ENCODE assay signal across 14 mouse cellular contexts in the genomic region with DNA sequence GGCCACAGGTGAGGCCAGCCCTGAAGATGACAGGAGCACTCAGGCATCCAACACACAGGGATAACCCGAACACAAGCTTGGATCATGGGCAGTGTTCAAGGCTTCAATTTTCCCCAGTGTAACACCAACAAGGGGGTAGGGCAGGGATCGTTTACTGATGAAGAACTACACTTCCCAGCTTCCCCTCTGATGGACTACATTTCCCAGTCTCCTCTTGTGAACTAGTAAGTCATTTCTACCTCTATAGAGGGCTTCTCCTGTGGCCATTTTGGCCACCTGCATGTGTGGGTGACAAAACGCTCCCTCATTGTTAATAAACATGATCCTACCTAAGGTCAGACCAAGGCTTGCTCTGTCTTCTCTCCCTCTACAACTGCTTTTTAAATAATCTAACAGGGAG. TPM values are rescaled to one million over a fixed set of nuclear protein-coding genes. Genes with fewer than 3 reads are reported as not detected.
DNase-seq lines count a peak whose midpoint lies in the region; ATAC-seq and TF ChIP-seq lines count a peak whose summit lies in the region.
"Had no signal": no experiment of that assay in that cellular context is flagged by ENCODE, and none has a peak within 500 bp of the region (broad histone marks: within the 10 kb centered on the region; RNA-seq: fewer than 3 reads in every experiment).

No protein-coding gene starts in this region.

- H3K79me2 ChIP-seq in liver, adult 2 months (ENCODE audit: control insufficient read depth, insufficient read depth, low read length), result no peaks in the 10 kb centered on the region
- peaks cover 7% of the 10 kb centered on the region for H3K79me2 ChIP-seq in CH12.LX (replicated peaks; ENCODE audit: control insufficient read depth, extremely low read depth, insufficient read depth, poor library complexity, severe bottlenecking)

- no peak for TF ChIP-seq RAD21 in CH12.LX (IDR thresholded peaks at IDR 0.05; ENCODE audit: low read depth, low read length)

- ATAC-seq in liver, embryonic 12.5 days, result no peak
- ATAC-seq in G1E (ENCODE audit: extremely low read depth, insufficient number of reproducible peaks, low FRiP score, poor library complexity, severe bottlenecking), result peak; percentile 30; the same call in 1 of the 2 replicates
- peak; percentile 18; the same call in 1 of the 2 replicates for ATAC-seq in granulocyte monocyte progenitor cell, adult 5-6 weeks (replicated peaks; ENCODE audit: poor library complexity, severe bottlenecking)
- ATAC-seq: intestine, embryonic 15.5 days had no signal

- in situ Hi-C loops in CH12.LX (cut with MboI; ENCODE audit: low pct_ligation_motif_present, low pct_unique_long_range_greater_than_20kb, low sequenced_read_pairs), result no loop called here

- TF ChIP-seq EP300 in CH12.LX (IDR thresholded peaks at IDR 0.05; ENCODE audit: low read length), result no peak

- dilution Hi-C loops in CH12.LX (cut with MboI; ENCODE audit: extremely low pct_ligation_motif_present, extremely low pct_unique_long_range_greater_than_20kb, low sequenced_read_pairs), result no loop called here

- peaks cover 11% of the 10 kb centered on the region for H3K4me1 ChIP-seq in liver, adult 2 months (ENCODE audit: control insufficient read depth, insufficient read depth, low read length)
- peaks cover 44% of the 10 kb centered on the region for H3K4me1 ChIP-seq in liver, embryonic 12.5 days
- peaks cover 3 to 48% of the 10 kb centered on the region in 2 experiments for H3K4me1 ChIP-seq in CH12.LX (ENCODE audit: control insufficient read depth in 1 of 2, insufficient read depth in 2 of 2)
- H3K4me1 ChIP-seq in G1E (ENCODE audit: insufficient read depth, low read depth, low read length), result peaks cover 38% of the 10 kb centered on the region

- H3K27ac ChIP-seq in liver, adult 2 months (replicated peaks; ENCODE audit: insufficient read depth, low read depth, low read length), result no peak overlapping the region
- H3K27ac ChIP-seq in liver, embryonic 12.5 days, result no peak overlapping the region
- H3K27ac ChIP-seq in CH12.LX (ENCODE audit: insufficient read depth, low read depth), result no peak overlapping the region
- H3K27ac ChIP-seq: heart, embryonic 13.5 days; intestine, embryonic 15.5 days; layer of hippocampus, adult 2 months; neural tube, embryonic 12.5 days had no signal

- intact Hi-C loops in left cerebral cortex, postnatal 36 days (cut with DNase I), result no loop called here
- intact Hi-C loops in gastrocnemius, postnatal 36 days (cut with DNase I), result no loop called here

- H3K9ac ChIP-seq in liver, adult 2 months (ENCODE audit: low read depth, low read length), result no peak overlapping the region
- no peak overlapping the region for H3K9ac ChIP-seq in liver, embryonic 12.5 days
- H3K9ac ChIP-seq in CH12.LX (ENCODE audit: insufficient read depth, low read depth), result no peak overlapping the region
- H3K9ac ChIP-seq: heart, embryonic 13.5 days; intestine, embryonic 15.5 days; neural tube, embryonic 12.5 days had no signal

- H3K4me2 ChIP-seq in liver, embryonic 12.5 days, result no peak overlapping the region
- no peak overlapping the region for H3K4me2 ChIP-seq in CH12.LX (ENCODE audit: insufficient read depth, low read depth, poor library complexity, severe bottlenecking)
- H3K4me2 ChIP-seq: heart, embryonic 13.5 days; intestine, embryonic 15.5 days; neural tube, embryonic 12.5 days had no signal

- no peak overlapping the region for H3K4me3 ChIP-seq in liver, adult 2 months (ENCODE audit: insufficient read depth, low read depth, low read length)
- H3K4me3 ChIP-seq in liver, embryonic 12.5 days, result no peak overlapping the region
- no peak overlapping the region for H3K4me3 ChIP-seq in CH12.LX (replicated peaks in 1 of 3; ENCODE audit: low read depth in 2 of 3, low read length in 2 of 3, poor library complexity in 1 of 3)
- no peak overlapping the region for H3K4me3 ChIP-seq in G1E (ENCODE audit: low read depth, low read length)
- H3K4me3 ChIP-seq: heart, embryonic 13.5 days; intestine, embryonic 15.5 days; layer of hippocampus, adult 2 months; neural tube, embryonic 12.5 days had no signal

- no peaks in the 10 kb centered on the region for H3K9me3 ChIP-seq in liver, embryonic 12.5 days (replicated peaks)
- H3K9me3 ChIP-seq in CH12.LX (replicated peaks; ENCODE audit: low read length) (no peaks in the 10 kb centered on the region), G1E (replicated peaks) (no peaks in the 10 kb centered on the region)
- H3K9me3 ChIP-seq: heart, embryonic 13.5 days; intestine, embryonic 15.5 days; neural tube, embryonic 12.5 days had no signal

- no peak for TF ChIP-seq CTCF in liver, adult 2 months (IDR thresholded peaks at IDR 0.05; ENCODE audit: low read depth, low read length)
- no peak for TF ChIP-seq CTCF in CH12.LX (conservative IDR thresholded peaks at IDR 0.05 in 1 of 2, IDR thresholded peaks at IDR 0.05 in 1 of 2; ENCODE audit: low read depth in 2 of 2, low read length in 2 of 2)
- no peak for TF ChIP-seq CTCF in G1E (IDR thresholded peaks at IDR 0.05; ENCODE audit: low read depth, low read length)

- H3K36me3 ChIP-seq in liver, adult 2 months (ENCODE audit: control insufficient read depth, insufficient read depth, low read length), result peaks cover 4% of the 10 kb centered on the region; the same call in 1 of the 2 replicates
- peaks cover 7% of the 10 kb centered on the region; the same call in 1 of the 2 replicates for H3K36me3 ChIP-seq in liver, embryonic 12.5 days
- peaks cover 0 to 15% of the 10 kb centered on the region in 2 experiments for H3K36me3 ChIP-seq in CH12.LX (replicated peaks in 1 of 2; ENCODE audit: control insufficient read depth in 1 of 2, insufficient read depth in 1 of 2, low read length in 1 of 2)
- H3K36me3 ChIP-seq in G1E (replicated peaks), result peaks cover 22% of the 10 kb centered on the region
- H3K36me3 ChIP-seq: heart, embryonic 13.5 days; intestine, embryonic 15.5 days; neural tube, embryonic 12.5 days had no signal

- TF ChIP-seq POLR2A in liver, adult 2 months (IDR thresholded peaks at IDR 0.05; ENCODE audit: extremely low read depth, insufficient read depth, low read length), result no peak
- TF ChIP-seq POLR2A in CH12.LX (IDR thresholded peaks at IDR 0.05; ENCODE audit: low read depth, low read length), result no peak

- peak; percentile 53 for DNase-seq in liver, adult 2 months (ENCODE audit: extremely low read depth, low read depth, low spot score)
- DNase-seq in CH12.LX (ENCODE audit: extremely low read depth) (peak; percentile 61), G1E (ENCODE audit: low spot score) (peak; percentile 58)
- DNase-seq in left cerebral cortex, postnatal 36 days (ENCODE audit: low spot score in 2 of 2), result no peak
- no peak for DNase-seq in c-Kit-positive CD71-positive TER-119-positive erythroid progenitor cells, embryonic 14.5 days (ENCODE audit: low spot score)
- no peak for DNase-seq in gastrocnemius, postnatal 36 days
- DNase-seq: lung, postnatal 4 days; thymus, adult 18-20 months had no signal

- WGBS in liver, adult 2 months, result 37% methylated on average over 3 of the region's 3 CpGs
- WGBS in liver, embryonic 12.5 days (ENCODE audit: insufficient replicate concordance), result 43% methylated on average over 3 of the region's 3 CpGs

- H3K27me3 ChIP-seq in liver, adult 2 months (ENCODE audit: control insufficient read depth, insufficient read depth, low read length), result no peaks in the 10 kb centered on the region
- H3K27me3 ChIP-seq in liver, embryonic 12.5 days (replicated peaks), result no peaks in the 10 kb centered on the region
- H3K27me3 ChIP-seq in CH12.LX (replicated peaks), result no peaks in the 10 kb centered on the region
- no peaks in the 10 kb centered on the region; the same call in 1 of the 2 replicates for H3K27me3 ChIP-seq in G1E (ENCODE audit: insufficient read depth, low read length)
- H3K27me3 ChIP-seq: heart, embryonic 13.5 days; intestine, embryonic 15.5 days; neural tube, embryonic 12.5 days had no signal

RNA-seq across cellular contexts. Expression of a gene that starts 2.2 kb away (rescaled TPM):
- 46.4 and 58.3 TPM in 2 replicates for total RNA-seq in liver, adult 2 months (2014; rRNA removed)
- polyA plus RNA-seq in liver, adult 2 months (2012; rRNA removed), result 8.8 and 11.5 TPM in 2 replicates
- 110 and 112 TPM in 2 replicates for polyA plus RNA-seq in liver, embryonic 12.5 days (2016; fragmentation: Nextera tagmentation; extraction: Ambion mirVana)
- total RNA-seq in CH12.LX (2012; rRNA removed), result 55.3 and 63.8 TPM in 2 replicates
- total RNA-seq in CH12.LX (2014; rRNA removed), result 79.3 and 85.9 TPM in 2 replicates
- 132 and 135 TPM in 2 replicates for polyA plus RNA-seq in CH12.LX (2012; ENCODE audit: insufficient read length, low read depth)
- total RNA-seq in G1E (2014; fragmentation: Nextera tagmentation), result 52.4 and 61.4 TPM in 2 replicates
- total RNA-seq in G1E (2017), result 43.6 and 46.5 TPM in 2 replicates
- polyA plus RNA-seq in G1E (2012), result 32.8 and 51.2 TPM in 2 replicates
- total RNA-seq in granulocyte monocyte progenitor cell, adult 5-6 weeks (2014; fragmentation: Nextera tagmentation), result 51.4 and 66.9 TPM in 2 replicates
- 41.9 and 47.7 TPM in 2 replicates for total RNA-seq in granulocyte monocyte progenitor cell, adult 5-6 weeks (2017)
- 100 to 1,000 TPM in 1 of 2 experiments, 10 to 100 TPM in 1; 95.0 to 106 TPM for total RNA-seq in left cerebral cortex, postnatal 36 days (2021)
- total RNA-seq in gastrocnemius, postnatal 36 days (2021), result 100 to 1,000 TPM; 169 to 174 TPM

RNA-seq across cellular contexts. Expression of a gene that starts 22.2 kb away (rescaled TPM):
- total RNA-seq in liver, adult 2 months (2014; rRNA removed), result 1.2 and 2.6 TPM in 2 replicates
- polyA plus RNA-seq in liver, adult 2 months (2012; rRNA removed), result 4.7 and 10.6 TPM in 2 replicates
- 1.4 and 1.5 TPM in 2 replicates for polyA plus RNA-seq in liver, embryonic 12.5 days (2016; fragmentation: Nextera tagmentation; extraction: Ambion mirVana)
- total RNA-seq in CH12.LX (2012; rRNA removed) (1.1 and 3.2 TPM in 2 replicates), CH12.LX (2014; rRNA removed) (0.96 and 2.2 TPM in 2 replicates), G1E (2014; fragmentation: Nextera tagmentation) (not detected in 2 replicates), G1E (2017) (not detected in 2 replicates)
- polyA plus RNA-seq in CH12.LX (2012; ENCODE audit: insufficient read length, low read depth) (0.41 TPM in 1 of 2 replicates, not detected in the other), G1E (2012) (not detected in 2 replicates)
- total RNA-seq in granulocyte monocyte progenitor cell, adult 5-6 weeks (2014; fragmentation: Nextera tagmentation), result not detected in 2 replicates
- total RNA-seq in granulocyte monocyte progenitor cell, adult 5-6 weeks (2017), result not detected in 2 replicates
- total RNA-seq in left cerebral cortex, postnatal 36 days (2021), result 10 to 100 TPM; 10.7 to 11.3 TPM
- total RNA-seq in gastrocnemius, postnatal 36 days (2021), result 1 to 10 TPM; 3.8 to 5.9 TPM

RNA-seq across cellular contexts. Expression of a gene that starts 42.0 kb away (rescaled TPM):
- total RNA-seq in liver, adult 2 months (2014; rRNA removed), result 0.55 and 0.94 TPM in 2 replicates
- 1.4 and 2.0 TPM in 2 replicates for polyA plus RNA-seq in liver, adult 2 months (2012; rRNA removed)
- 7.5 and 10.0 TPM in 2 replicates for polyA plus RNA-seq in liver, embryonic 12.5 days (2016; fragmentation: Nextera tagmentation; extraction: Ambion mirVana)
- total RNA-seq in CH12.LX (2012; rRNA removed) (0.04 and 0.17 TPM in 2 replicates), CH12.LX (2014; rRNA removed) (not detected in 2 replicates), G1E (2014; fragmentation: Nextera tagmentation) (3.9 TPM in 1 of 2 replicates, not detected in the other), G1E (2017) (not detected in 2 replicates)
- polyA plus RNA-seq in CH12.LX (2012; ENCODE audit: insufficient read length, low read depth) (2.3 and 4.2 TPM in 2 replicates), G1E (2012) (0.04 TPM in 2 replicates)
- total RNA-seq in granulocyte monocyte progenitor cell, adult 5-6 weeks (2014; fragmentation: Nextera tagmentation), result 3.9 and 4.3 TPM in 2 replicates
- total RNA-seq in granulocyte monocyte progenitor cell, adult 5-6 weeks (2017), result 0.36 and 0.43 TPM in 2 replicates
- 10 to 100 TPM; 21.4 to 26.7 TPM for total RNA-seq in left cerebral cortex, postnatal 36 days (2021)
- total RNA-seq in gastrocnemius, postnatal 36 days (2021), result 10 to 100 TPM; 45.8 to 49.5 TPM

Comparison
In these comparisons a context has a peak if more than half of its experiments do, and no peak if none do; other contexts are left out.
1. DNase-seq: peak in liver, adult 2 months (single experiment), CH12.LX (single experiment) and G1E (single experiment); none in left cerebral cortex, postnatal 36 days (0 of 2), c-Kit-positive CD71-positive TER-119-positive erythroid progenitor cells, embryonic 14.5 days (single experiment) and gastrocnemius, postnatal 36 days (0 of 2).
2. RNA of a gene that starts 42.0 kb away (total RNA-seq): 45.8 to 49.5 TPM in gastrocnemius, postnatal 36 days and 21.4 to 26.7 TPM in left cerebral cortex, postnatal 36 days; 0.36 to 4.3 TPM in granulocyte monocyte progenitor cell, adult 5-6 weeks, 3.9 TPM in G1E, 0.55 to 0.94 TPM in liver, adult 2 months and 0.04 to 0.17 TPM in CH12.LX; every median in the first group is over 4 times any median in the second.